Mouse (Mus musculus) embryonic fibroblast, embryonic 13.5 days (primary cell): ENCODE results near the gene 1700001O22Rik. TPM values are rescaled to one million over a fixed set of nuclear protein-coding genes. Genes with fewer than 3 reads are reported as not detected.
A peak's percentile ranks its signal among the peaks of the same experiment; 100 is the strongest.

Experiments
- H3K27ac ChIP-seq: 2 replicates; pipeline ENCODE4 v1.5.1; 2012; ENCODE audit warnings: low read length, control low read depth, inconsistent platforms; ENCODE audit not compliant: insufficient read depth
- H3K4me1 ChIP-seq: 2 replicates; pipeline ENCODE4 v1.6.1; 2011; ENCODE audit warnings: low read length; ENCODE audit not compliant: control insufficient read depth, insufficient read depth
- H3K4me3 ChIP-seq: 2 replicates; pipeline ENCODE4 v1.5.1; 2011; ENCODE audit warnings: mild to moderate bottlenecking, control low read depth, low read length; ENCODE audit not compliant: insufficient read depth
- CTCF ChIP-seq: IDR thresholded peaks from 2 replicates; pipeline ENCODE4 v1.5.1; 2011; ENCODE audit warnings: mild to moderate bottlenecking, control low read depth, low read length, moderate library complexity, borderline replicate concordance; ENCODE audit not compliant: insufficient read depth
- POLR2A ChIP-seq: IDR thresholded peaks from 2 replicates; pipeline ENCODE4 v1.6.1; 2011; ENCODE audit warnings: low read depth, mild to moderate bottlenecking, control low read depth, low read length, moderate library complexity
- polyA plus RNA-seq: library from polyadenylated mRNA; stranded (reverse); fragments of >200 nt; gene quantifications from 2 replicates; pipeline ENCODE4 v1.2.4, GENCODE M21; 2011; ENCODE audit warnings: low read depth; ENCODE audit not compliant: missing spikeins, insufficient read length

Gene 1700001O22Rik
- polyA plus RNA-seq, 1 experiment: not detected

GRCm38 (mm10) chr2:30756962-30757715 lies 46.3 kb downstream of the 1700001O22Rik start:
- TF ChIP-seq CTCF (no peak), POLR2A (no peak)
- Histone ChIP-seq H3K4me1 (peaks cover 3% of the 10 kb centered on the region; the same call in 1 of the 2 replicates), H3K4me3 (no peak overlapping the region), H3K27ac (no peak overlapping the region)

GRCm38 (mm10) chr2:30755985-30756765 lies 47.3 kb downstream of the 1700001O22Rik start:
- Histone ChIP-seq H3K4me3 (no peak overlapping the region), H3K4me1 (peaks cover 3% of the 10 kb centered on the region; the same call in 1 of the 2 replicates), H3K27ac (no peak overlapping the region)
- TF ChIP-seq POLR2A: no peak

- Histone ChIP-seq H3K27ac (no peak overlapping the region), H3K4me3 (no peak overlapping the region), H3K4me1 (peaks cover 3% of the 10 kb centered on the region; the same call in 1 of the 2 replicates)
- TF ChIP-seq POLR2A (no peak), CTCF (no peak)
These were observed 48.6 kb downstream of the 1700001O22Rik start for GRCm38 (mm10) chr2:30754831-30755230.

- Histone ChIP-seq H3K4me3 (no peak overlapping the region), H3K27ac (peak overlapping the region; percentile 75), H3K4me1 (no peaks in the 10 kb centered on the region)
- TF ChIP-seq CTCF: no peak
- peak; percentile 45 for TF ChIP-seq POLR2A
These were observed 50.2 kb downstream of the 1700001O22Rik start for GRCm38 (mm10) chr2:30753219-30753618.

- H3K27ac ChIP-seq: no peak overlapping the region
- H3K4me1 ChIP-seq: no peaks in the 10 kb centered on the region
- no peak for TF ChIP-seq CTCF
- TF ChIP-seq POLR2A: no peak
- no peak overlapping the region for H3K4me3 ChIP-seq
These were observed 51.0 kb downstream of the 1700001O22Rik start for GRCm38 (mm10) chr2:30752471-30752870.

GRCm38 (mm10) chr2:30750025-30750424 lies 53.4 kb downstream of the 1700001O22Rik start:
- no peak overlapping the region for H3K27ac ChIP-seq
- no peak overlapping the region for H3K4me3 ChIP-seq
- TF ChIP-seq CTCF: no peak
- TF ChIP-seq POLR2A: no peak
- H3K4me1 ChIP-seq: no peaks in the 10 kb centered on the region

- no peak overlapping the region for H3K4me3 ChIP-seq
- no peak overlapping the region for H3K27ac ChIP-seq
- peaks cover 11% of the 10 kb centered on the region for H3K4me1 ChIP-seq
- no peak for TF ChIP-seq POLR2A
- no peak for TF ChIP-seq CTCF
These were observed 55.8 kb downstream of the 1700001O22Rik start for GRCm38 (mm10) chr2:30747602-30748162.

Other genes with a start within 250 kb of the 1700001O22Rik start
- gene Cstad, start 208.6 kb downstream of the 1700001O22Rik start, polyA plus RNA-seq: 2.8 and 3.4 TPM in 2 replicates
- gene Ntmt1, start 4.2 kb upstream of the 1700001O22Rik start, polyA plus RNA-seq: 25.6 and 30.3 TPM in 2 replicates
- 20.2 and 26.0 TPM in 2 replicates for gene Asb6, start 26.7 kb upstream of the 1700001O22Rik start, polyA plus RNA-seq
- 130 and 154 TPM in 2 replicates for gene Prrx2, start 31.3 kb upstream of the 1700001O22Rik start, polyA plus RNA-seq
- 37.2 and 41.3 TPM in 2 replicates for gene Ptges, start 126.2 kb upstream of the 1700001O22Rik start, polyA plus RNA-seq
- 43.9 and 47.1 TPM in 2 replicates for gene Tor1b, start 149.3 kb upstream of the 1700001O22Rik start, polyA plus RNA-seq
- gene Tor1a, start 164.3 kb upstream of the 1700001O22Rik start, polyA plus RNA-seq: 31.5 and 38.9 TPM in 2 replicates
- 31.6 and 33.6 TPM in 2 replicates for gene BC005624, start 178.5 kb upstream of the 1700001O22Rik start, polyA plus RNA-seq
- gene Usp20, start 178.6 kb upstream of the 1700001O22Rik start, polyA plus RNA-seq: 9.9 and 10.4 TPM in 2 replicates